Mouse (Mus musculus) heart, postnatal 10 days (tissue): Measurements from ENCODE around the gene Tulp2. TPM values are rescaled to one million over a fixed set of nuclear protein-coding genes. Genes with fewer than 3 reads are reported as not detected.
"Not testable (repeated sequence)": the region's sequence is repeated elsewhere in the genome, so short reads cannot be mapped to it uniquely, and the experiment has no call there.

ENCODE experiments used
- DNase-seq, 2 experiments: peaks; one replicate each; pipeline ENCODE4 v3.0.0; 2021
- intact Hi-C: fragments of 180-260 bp; cut with DNase I; formaldehyde crosslinking; loops from one replicate; pipeline ENCODE4 v1.15.1; 2025
- total RNA-seq, 2 experiments: library from RNA; stranded (reverse); gene quantifications; 2 replicates each; pipeline ENCODE4 v1.2.3; 2021

Gene Tulp2
- total RNA-seq, 2 experiments from 2014 or later: not detected

- peak; percentile 86 to 94 for DNase-seq
- intact Hi-C loops: loop anchor here (2.0 kb wide), 1 partner anchor 24 kb away; the partner anchor contains the start of gene Gys1
These were observed 22.7 kb upstream of the Tulp2 start for GRCm38 (mm10) chr7:45458748-45459563.

- intact Hi-C loops: loop anchor here (2.0 kb wide), 1 partner anchor 25 kb away; the partner anchor contains the start of gene Gys1
- peak; percentile 97 to 98 for DNase-seq
These were observed 22.0 kb upstream of the Tulp2 start, which contains the start of gene Ftl1 for GRCm38 (mm10) chr7:45459564-45460140. Gene Ftl1 (minus strand): TSS chr7:45459884.

DNA sequence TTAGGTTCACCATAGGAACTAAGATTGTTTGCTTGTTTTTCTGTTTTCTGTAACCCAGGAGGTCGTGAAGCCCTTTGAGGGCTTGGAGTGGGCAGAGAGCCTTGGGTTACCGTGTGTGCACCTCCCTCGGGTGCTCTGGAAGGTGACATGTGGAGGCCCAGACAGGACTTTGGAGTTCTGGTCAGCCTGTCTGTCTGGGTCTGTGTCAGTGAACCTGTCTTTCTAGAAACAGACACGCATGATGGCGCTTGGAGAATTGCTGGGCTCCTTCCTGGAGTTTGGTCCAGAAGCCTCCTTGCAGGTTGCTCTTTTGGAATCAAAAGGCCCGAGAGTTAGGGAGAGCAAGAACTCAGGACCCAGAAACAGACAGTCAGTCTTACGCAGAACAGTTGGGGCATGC lies 21.3 kb upstream of the Tulp2 start:
- intact Hi-C loops: no loop called here
- DNase-seq: no peak

- intact Hi-C loops: no loop called here
- peak; percentile 68 to 72 for DNase-seq
These were observed 20.8 kb upstream of the Tulp2 start for GRCm38 (mm10) chr7:45460860-45461314.

DNA sequence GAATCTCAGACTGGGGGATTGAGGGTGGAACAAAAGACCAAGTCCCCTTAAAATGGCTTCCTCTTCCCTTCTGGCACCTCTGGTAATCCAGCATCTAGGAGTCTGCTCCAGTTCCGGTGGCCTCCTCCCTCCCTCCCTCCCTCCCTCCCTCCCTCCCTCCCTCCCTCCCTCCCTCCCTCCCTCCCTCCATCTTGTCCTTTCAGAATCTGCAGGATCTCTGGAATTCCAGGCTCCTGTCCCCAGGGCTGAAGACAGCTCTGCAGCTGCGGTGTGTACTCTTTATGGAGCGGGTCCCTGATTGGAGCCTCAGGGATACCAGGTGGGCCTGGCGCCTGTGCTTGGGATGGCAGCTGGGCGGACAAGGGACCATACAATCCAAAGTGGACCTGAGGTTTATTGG lies 20.4 kb upstream of the Tulp2 start:
- no peak for DNase-seq
- intact Hi-C loops: no loop called here

- no peak for DNase-seq
- intact Hi-C loops: no loop called here
These were observed 19.9 kb upstream of the Tulp2 start for GRCm38 (mm10) chr7:45461781-45462180.

DNA sequence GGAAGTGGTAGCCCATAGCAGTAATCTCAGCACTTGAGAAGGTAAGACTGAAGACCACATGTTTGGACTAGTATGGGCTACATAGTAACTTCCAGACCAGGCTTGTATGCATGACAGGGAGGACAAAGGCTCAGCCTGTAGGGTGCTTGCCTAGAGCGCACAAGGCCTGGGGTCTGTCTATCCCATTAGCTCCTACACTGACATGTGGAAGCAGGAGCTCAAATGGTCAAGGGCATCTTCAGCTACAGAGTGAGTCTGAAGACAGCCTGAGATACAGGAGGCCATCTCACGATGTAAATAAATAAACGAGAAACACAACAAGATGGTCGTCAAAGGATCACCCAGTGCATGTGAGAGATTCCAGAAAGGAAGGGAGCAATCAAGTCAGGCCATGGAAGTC lies 19.4 kb upstream of the Tulp2 start:
- intact Hi-C loops: no loop called here
- no peak for DNase-seq

DNA sequence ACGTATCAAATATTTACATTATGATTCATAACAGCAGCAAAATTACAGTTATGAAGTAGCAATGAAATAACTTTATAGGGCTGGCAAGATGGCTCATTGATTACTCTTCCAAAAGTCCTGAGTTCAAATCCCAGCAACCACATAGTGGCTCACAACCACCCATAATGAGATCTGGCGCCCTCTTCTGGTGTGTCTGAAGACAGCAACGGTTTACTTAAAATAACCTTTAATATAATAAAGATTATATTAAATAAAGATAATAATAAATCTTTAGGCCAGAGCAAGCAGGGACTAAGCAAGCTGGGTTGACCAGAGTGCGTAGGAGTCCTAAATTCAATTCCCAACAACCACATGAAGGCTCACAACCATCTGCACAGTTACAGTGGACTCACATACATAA lies 18.8 kb upstream of the Tulp2 start:
- intact Hi-C loops, DNase-seq: not testable (repeated sequence)

GRCm38 (mm10) chr7:45463987-45464778 lies 17.5 kb upstream of the Tulp2 start:
- intact Hi-C loops: no loop called here
- no peak for DNase-seq

- intact Hi-C loops: no loop called here
- no peak for DNase-seq
These were observed 16.6 kb upstream of the Tulp2 start for GRCm38 (mm10) chr7:45465112-45465511.

DNA sequence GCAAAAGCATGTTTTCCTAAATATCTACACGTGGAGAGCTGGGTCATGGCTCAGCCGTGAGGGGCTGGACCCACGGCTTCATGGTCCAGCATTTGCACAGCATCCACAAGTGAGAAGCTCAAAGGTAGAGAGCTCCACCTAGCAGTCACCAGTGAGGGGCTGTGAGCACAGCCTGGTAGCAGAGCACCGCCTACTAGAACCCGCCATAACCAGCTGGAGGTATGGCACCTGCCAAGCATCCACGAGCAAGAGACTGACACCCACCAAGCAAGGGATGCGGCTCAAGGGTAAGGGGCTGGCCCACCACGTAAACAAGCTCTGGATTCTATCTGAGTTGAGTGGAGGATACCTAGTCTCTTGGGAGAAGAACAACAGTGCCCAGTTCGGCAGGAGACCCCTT lies 16.1 kb upstream of the Tulp2 start:
- intact Hi-C loops: no loop called here
- DNase-seq: no peak

GRCm38 (mm10) chr7:45466283-45467089 lies 15.2 kb upstream of the Tulp2 start, which contains the start of gene Bax:
Gene Bax (minus strand): TSS chr7:45466898.
- intact Hi-C loops: loop anchor here (2.0 kb wide), 1 partner anchor 56 kb away; no protein-coding TSS in a partner anchor
- DNase-seq: peak; percentile 96 to 97

- intact Hi-C loops: loop anchor here (2.0 kb wide), 1 partner anchor 56 kb away; no protein-coding TSS in a partner anchor
These were observed 14.5 kb upstream of the Tulp2 start for GRCm38 (mm10) chr7:45467090-45467670.

DNA sequence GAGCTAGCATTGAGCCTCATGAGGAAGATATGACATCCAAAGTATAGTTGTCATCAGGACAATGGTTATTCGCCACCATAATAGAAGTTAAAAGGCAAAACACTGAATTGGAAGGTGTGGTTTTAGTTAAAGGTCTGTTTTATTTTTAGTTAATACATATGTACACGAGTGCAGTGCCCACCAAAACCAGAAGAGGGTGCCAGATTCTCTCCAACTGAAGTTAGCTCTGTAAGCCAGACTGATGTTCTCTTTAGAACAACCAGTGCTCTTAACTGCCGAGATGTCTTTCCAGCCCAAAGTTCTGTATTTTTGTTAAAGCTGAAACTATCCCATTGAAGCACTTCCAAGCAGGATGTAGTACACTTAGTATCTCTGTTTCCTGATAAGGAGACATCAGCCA lies 10.8 kb upstream of the Tulp2 start:
- peak; percentile 75 to 85 for DNase-seq
- intact Hi-C loops: loop anchor here (1.0 kb wide), 1 partner anchor 91 kb away; no protein-coding TSS in a partner anchor

More at GRCm38 (mm10) chr7:45467090-45467670, 14.5 kb upstream of the Tulp2 start:
- DNase-seq: no peak

DNA sequence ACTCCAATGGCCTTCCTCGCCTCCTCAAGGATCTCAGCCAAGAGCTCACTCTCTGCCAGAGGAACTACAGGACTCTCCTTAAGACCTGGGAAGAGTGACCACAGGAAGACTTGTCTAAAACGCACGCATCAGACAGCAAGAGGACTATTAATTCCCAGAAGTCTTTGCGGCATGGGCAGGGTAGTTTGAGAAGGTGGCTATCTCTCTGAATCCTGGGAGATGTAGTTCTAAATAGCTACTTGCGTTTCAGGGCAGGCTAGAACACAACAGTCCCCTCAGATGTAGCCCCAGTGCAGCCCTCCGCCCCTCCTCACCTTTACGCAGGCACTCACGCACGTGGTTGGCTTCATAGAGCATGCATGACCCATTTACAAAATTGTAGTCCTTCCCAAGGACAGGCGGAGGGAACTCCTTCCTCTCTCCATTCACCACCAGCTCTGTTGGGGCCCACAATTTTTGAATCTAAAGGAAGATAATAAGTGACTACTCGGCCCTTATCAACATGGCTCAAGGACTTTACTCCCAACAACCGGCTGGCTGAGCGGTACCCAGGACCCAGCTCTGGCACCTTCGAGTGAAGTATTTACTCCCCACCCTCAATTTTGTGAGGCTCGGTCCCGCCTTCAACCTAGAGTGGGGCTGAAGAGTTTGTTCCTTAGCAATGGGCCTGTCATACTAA lies 6.2 kb upstream of the Tulp2 start:
- peak in 1 of 2 experiments; percentile 49 for DNase-seq
- intact Hi-C loops: no loop called here

- intact Hi-C loops: loop anchor here (2.0 kb wide), 2 partner anchors 46 to 84 kb away; no protein-coding TSS in a partner anchor
- DNase-seq: no peak
These were observed 5.2 kb upstream of the Tulp2 start for GRCm38 (mm10) chr7:45476453-45476852.

- peak; percentile 76 to 82 for DNase-seq
- intact Hi-C loops: loop anchor here (2.0 kb wide), 2 partner anchors 46 to 84 kb away; no protein-coding TSS in a partner anchor
These were observed 4.7 kb upstream of the Tulp2 start for GRCm38 (mm10) chr7:45477003-45477402.

GRCm38 (mm10) chr7:45478774-45479173 lies 2.9 kb upstream of the Tulp2 start:
- no peak for DNase-seq
- intact Hi-C loops: no loop called here

GRCm38 (mm10) chr7:45480310-45480709 lies 1.4 kb upstream of the Tulp2 start:
- intact Hi-C loops, DNase-seq: not testable (repeated sequence)
